Mouse (Mus musculus) small intestine, adult 2 months (tissue): ENCODE measurements around the gene Slamf1.

Source experiments
- CTCF ChIP-seq: fragments of 200-500 bp; IDR thresholded peaks from 2 replicates; pipeline ENCODE4 v1.5.1; 2012; ENCODE audit warnings: low read depth, mild to moderate bottlenecking, control low read depth, inconsistent platforms, low read length, moderate library complexity, mixed read lengths; ENCODE audit not compliant: insufficient replicate concordance, insufficient read length; ENCODE audit errors: extremely low read depth
- POLR2A ChIP-seq: fragments of 200-500 bp; IDR thresholded peaks from 2 replicates; pipeline ENCODE4 v1.6.1; 2012; ENCODE audit warnings: low read depth, mild to moderate bottlenecking, control low read depth, inconsistent platforms, low read length, moderate library complexity

- TF ChIP-seq CTCF (no peak), POLR2A (no peak)
Observed at GRCm38 (mm10) chr1:171774678-171775077, 7.8 kb downstream of the Slamf1 start.
